Mouse (Mus musculus): ENCODE measurements around the gene 2310061I04Rik. TPM values are rescaled to one million over a fixed set of nuclear protein-coding genes. Genes with fewer than 3 reads are reported as not detected.
A peak's percentile ranks its signal among the peaks of the same experiment; 100 is the strongest.
"Not testable (repeated sequence)": the region's sequence is repeated elsewhere in the genome, so short reads cannot be mapped to it uniquely, and the experiment has no call there.

2310061I04Rik gene
- 35.4 and 39.9 TPM in 2 replicates for polyA plus RNA-seq (2012; rRNA removed)

DNA sequence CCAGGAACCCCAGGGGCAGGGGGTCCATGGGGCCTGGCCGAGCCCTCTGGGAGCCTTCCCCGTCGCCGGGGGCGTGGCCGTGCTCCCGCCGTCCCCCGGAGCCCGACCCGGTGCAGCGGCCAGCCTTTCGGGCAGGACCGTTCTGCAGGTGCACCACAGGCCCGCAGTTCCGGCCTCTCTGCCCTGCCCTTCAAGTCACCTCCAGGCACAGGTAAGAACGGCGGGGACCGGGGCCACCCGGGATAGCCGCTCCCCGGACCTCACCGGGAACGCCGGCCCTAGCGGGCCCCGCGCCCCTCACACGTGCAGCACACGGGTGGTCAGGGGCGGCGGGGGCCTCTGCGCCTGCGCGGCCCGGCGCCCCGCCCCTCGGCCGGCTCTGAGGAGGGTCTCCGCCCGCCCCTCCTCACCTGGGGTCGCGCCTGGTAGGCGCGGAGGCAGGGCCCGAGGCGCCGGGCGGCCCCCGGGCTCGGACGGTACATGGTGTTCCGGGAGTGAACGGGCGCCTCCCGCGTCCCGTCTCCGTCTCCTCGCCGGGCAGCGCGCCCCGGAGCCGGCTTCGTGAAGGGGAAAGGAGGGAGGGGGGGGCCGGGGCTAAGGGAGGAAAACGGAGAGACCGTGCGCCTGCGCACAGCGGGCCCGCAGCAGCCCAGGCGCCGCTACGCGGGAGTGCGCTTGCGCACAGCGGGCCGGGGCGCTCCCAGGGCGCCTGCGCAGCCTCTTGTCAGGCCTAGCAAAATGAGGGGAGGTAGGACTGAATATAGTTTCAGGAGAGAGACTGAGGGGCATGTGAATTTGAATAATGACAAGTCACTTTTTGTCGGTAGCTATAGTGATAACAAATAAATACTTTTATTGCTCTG is at the start of gene 2310061I04Rik:
TSS of gene 2310061I04Rik (minus strand) at position 651 of the 863 bp plus-strand sequence.
- Histone ChIP-seq H3K36me3 (ENCODE audit: control insufficient read depth, insufficient read depth, low read length) (peaks cover 8% of the 10 kb centered on the region), H3K27me3 (ENCODE audit: control insufficient read depth, insufficient read depth, low read length) (no peaks in the 10 kb centered on the region), H3K27ac (ENCODE audit: insufficient read depth, low read length) (peak within 1 kb of the TSS; percentile 81), H3K4me3 (ENCODE audit: extremely low read depth, insufficient read depth, insufficient read length) (peak within 1 kb of the TSS; percentile 88), H3K4me1 (ENCODE audit: control insufficient read depth, insufficient read depth, insufficient read length) (no peaks in the 10 kb centered on the region; the same call in 1 of the 2 replicates)
- no peak for TF ChIP-seq CTCF (IDR thresholded peaks at IDR 0.05; ENCODE audit: extremely low read depth, insufficient read depth, insufficient read length, insufficient replicate concordance)
- under 1% methylated on average over 78 of the region's 86 CpGs for WGBS
- peak; percentile 84 to 89 for DNase-seq (ENCODE audit: low read depth in 1 of 2, low spot score in 2 of 2)

DNA sequence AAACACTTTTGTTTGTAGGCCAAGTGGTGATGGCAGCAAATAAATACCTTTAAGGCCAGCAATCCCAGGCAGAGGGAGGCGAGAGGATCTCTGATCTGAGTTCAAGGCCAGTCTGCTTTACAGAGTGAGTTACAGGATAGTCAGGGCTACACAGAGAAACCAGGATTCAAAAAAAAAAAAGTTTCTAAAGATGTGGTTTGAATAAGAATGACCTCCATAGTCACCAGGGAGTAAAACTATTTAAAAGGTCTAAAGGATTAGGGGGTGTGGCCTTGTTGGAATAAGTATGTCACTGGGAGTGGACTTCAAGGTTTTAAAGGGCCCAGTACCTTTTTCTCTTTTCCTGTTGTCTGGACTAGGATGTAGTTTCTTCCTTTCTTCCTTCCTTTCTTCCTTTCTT is 42.7 kb upstream of the 2310061I04Rik start:
- WGBS = 91% methylated on average over 1 of the region's 1 CpGs

DNA sequence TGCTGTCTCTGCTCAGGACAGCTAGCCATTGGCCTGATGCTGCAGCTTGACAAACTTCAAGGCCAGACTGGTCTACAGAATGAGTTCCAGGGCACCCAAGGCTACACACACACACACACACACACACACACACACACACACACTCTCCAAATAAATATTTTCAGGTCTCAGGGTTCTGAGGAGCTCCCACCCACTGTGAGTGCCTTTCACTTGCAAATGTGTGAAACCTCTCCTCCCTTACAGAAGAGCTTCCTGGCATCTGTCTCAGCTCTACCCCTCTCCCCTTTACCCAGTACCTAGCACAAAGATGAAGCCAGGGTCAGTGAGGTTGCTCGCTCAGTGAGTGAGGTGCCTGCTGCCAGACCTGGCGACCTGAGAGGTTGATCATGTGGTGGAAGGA is 41.9 kb upstream of the 2310061I04Rik start:
- no peak overlapping the region for H3K27ac ChIP-seq (ENCODE audit: insufficient read depth, low read length)
- no peaks in the 10 kb centered on the region for H3K36me3 ChIP-seq (ENCODE audit: control insufficient read depth, insufficient read depth, low read length)
- H3K4me3 ChIP-seq (ENCODE audit: extremely low read depth, insufficient read depth, insufficient read length) = no peak overlapping the region
- H3K27me3 ChIP-seq (ENCODE audit: control insufficient read depth, insufficient read depth, low read length) = no peaks in the 10 kb centered on the region
- TF ChIP-seq CTCF (IDR thresholded peaks at IDR 0.05; ENCODE audit: extremely low read depth, insufficient read depth, insufficient read length, insufficient replicate concordance) (no peak), POLR2A (IDR thresholded peaks at IDR 0.05; ENCODE audit: low read depth, low read length) (no peak)
- WGBS = 72% methylated on average over 2 of the region's 2 CpGs
- no peaks in the 10 kb centered on the region for H3K4me1 ChIP-seq (ENCODE audit: control insufficient read depth, insufficient read depth, insufficient read length)
- DNase-seq (ENCODE audit: low read depth in 1 of 2, low spot score in 2 of 2) = no peak

More for the DNA sequence above, 42.7 kb upstream of the 2310061I04Rik start:
- Histone ChIP-seq H3K4me3 (ENCODE audit: extremely low read depth, insufficient read depth, insufficient read length) (no peak overlapping the region), H3K36me3 (ENCODE audit: control insufficient read depth, insufficient read depth, low read length) (no peaks in the 10 kb centered on the region), H3K27me3 (ENCODE audit: control insufficient read depth, insufficient read depth, low read length) (no peaks in the 10 kb centered on the region), H3K27ac (ENCODE audit: insufficient read depth, low read length) (no peak overlapping the region), H3K4me1 (ENCODE audit: control insufficient read depth, insufficient read depth, insufficient read length) (no peaks in the 10 kb centered on the region)
- no peak for TF ChIP-seq POLR2A (IDR thresholded peaks at IDR 0.05; ENCODE audit: low read depth, low read length)
- TF ChIP-seq CTCF (IDR thresholded peaks at IDR 0.05; ENCODE audit: extremely low read depth, insufficient read depth, insufficient read length, insufficient replicate concordance) = no peak
- no peak for DNase-seq (ENCODE audit: low read depth in 1 of 2, low spot score in 2 of 2)

DNA sequence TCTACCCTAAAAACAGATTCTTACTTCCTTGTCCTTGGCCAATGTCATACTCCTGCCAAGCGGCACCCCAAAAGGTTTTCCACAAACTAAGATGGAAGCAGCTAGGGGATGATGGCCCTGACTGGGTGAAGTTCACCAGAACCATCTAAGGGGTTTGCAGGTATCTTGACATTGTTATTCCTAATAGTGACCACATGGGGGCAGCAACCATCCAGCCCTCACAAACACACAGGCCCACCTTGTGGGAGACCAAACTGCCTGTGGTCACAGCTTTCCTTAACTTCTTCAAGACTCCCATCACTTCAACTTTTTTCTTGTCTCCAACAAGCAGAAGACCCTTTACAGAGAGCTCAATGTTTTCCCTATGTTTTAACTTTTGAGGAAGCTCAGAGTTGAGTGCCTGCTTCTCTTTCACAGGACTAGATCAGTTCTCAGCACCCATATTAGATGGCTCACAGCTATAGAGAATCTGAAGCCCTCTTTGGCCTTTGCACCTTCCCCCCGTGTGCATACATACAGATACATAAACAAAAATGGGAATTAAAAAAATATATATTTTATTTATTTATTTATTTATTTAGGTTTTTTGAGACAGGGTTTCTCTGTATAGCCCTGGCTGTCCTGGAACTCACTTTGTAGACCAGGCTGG is 40.6 kb upstream of the 2310061I04Rik start:
- H3K36me3 ChIP-seq (ENCODE audit: control insufficient read depth, insufficient read depth, low read length) = no peaks in the 10 kb centered on the region
- peak; percentile 46 to 50 for DNase-seq (ENCODE audit: low read depth in 1 of 2, low spot score in 2 of 2)

DNA sequence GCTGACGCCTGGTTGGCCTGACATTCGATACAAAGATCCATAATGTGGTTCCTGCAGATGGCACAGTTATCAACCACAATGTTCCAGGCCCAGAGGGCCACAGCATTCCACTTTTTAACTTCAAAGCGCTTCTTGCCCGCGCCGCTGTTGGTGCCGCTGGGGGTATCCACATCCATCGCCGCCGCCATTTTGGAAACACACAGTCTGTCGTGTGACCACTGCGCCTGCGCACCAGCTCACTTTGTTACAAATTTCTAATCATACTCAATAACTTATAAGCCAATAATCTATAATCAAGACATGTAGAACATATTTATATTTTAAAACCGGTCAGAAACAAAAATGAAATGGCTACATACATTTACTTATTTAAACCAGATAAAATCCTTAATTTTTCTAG is 38.5 kb upstream of the 2310061I04Rik start:
- H3K27me3 ChIP-seq (ENCODE audit: control insufficient read depth, insufficient read depth, low read length); H3K27ac ChIP-seq (ENCODE audit: insufficient read depth, low read length); H3K4me1 ChIP-seq (ENCODE audit: control insufficient read depth, insufficient read depth, insufficient read length); DNase-seq (ENCODE audit: low read depth in 1 of 2, low spot score in 2 of 2); H3K4me3 ChIP-seq (ENCODE audit: extremely low read depth, insufficient read depth, insufficient read length); H3K36me3 ChIP-seq (ENCODE audit: control insufficient read depth, insufficient read depth, low read length): not testable (repeated sequence)
- 90% methylated on average over 14 of the region's 14 CpGs for WGBS

More for the DNA sequence above, 40.6 kb upstream of the 2310061I04Rik start:
- H3K27me3 ChIP-seq (ENCODE audit: control insufficient read depth, insufficient read depth, low read length) = no peaks in the 10 kb centered on the region
- no peak overlapping the region for H3K4me3 ChIP-seq (ENCODE audit: extremely low read depth, insufficient read depth, insufficient read length)
- TF ChIP-seq CTCF (IDR thresholded peaks at IDR 0.05; ENCODE audit: extremely low read depth, insufficient read depth, insufficient read length, insufficient replicate concordance) (peak; percentile 81; the same call in 1 of the 2 replicates), POLR2A (IDR thresholded peaks at IDR 0.05; ENCODE audit: low read depth, low read length) (no peak)
- no peak overlapping the region for H3K27ac ChIP-seq (ENCODE audit: insufficient read depth, low read length)
- 39% methylated on average over 2 of the region's 2 CpGs for WGBS
- H3K4me1 ChIP-seq (ENCODE audit: control insufficient read depth, insufficient read depth, insufficient read length) = no peaks in the 10 kb centered on the region

DNA sequence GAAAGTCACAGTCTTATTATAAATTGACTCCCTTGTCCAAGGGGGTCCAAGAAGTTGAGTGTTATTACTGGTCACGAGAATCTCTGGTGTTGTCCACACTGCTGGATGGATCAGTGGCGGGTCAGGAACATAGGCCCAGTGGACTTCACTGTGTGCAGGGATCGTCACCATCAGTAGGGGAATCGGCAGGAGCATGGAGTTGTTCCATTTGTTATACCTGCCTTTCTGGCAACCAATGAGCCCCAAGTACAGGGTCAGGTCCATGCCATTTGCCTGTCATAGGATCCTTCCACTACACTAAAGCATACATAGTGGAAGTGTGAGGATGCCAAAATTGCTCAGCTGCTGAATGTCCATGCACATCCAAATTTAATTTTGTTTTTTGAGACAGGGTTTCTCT is 35.4 kb upstream of the 2310061I04Rik start:
- H3K27ac ChIP-seq (ENCODE audit: insufficient read depth, low read length) = no peak overlapping the region
- H3K4me1 ChIP-seq (ENCODE audit: control insufficient read depth, insufficient read depth, insufficient read length) = no peaks in the 10 kb centered on the region
- 94% methylated on average over 4 of the region's 4 CpGs for WGBS
- DNase-seq (ENCODE audit: low read depth in 1 of 2, low spot score in 2 of 2) = no peak
- no peak overlapping the region for H3K4me3 ChIP-seq (ENCODE audit: extremely low read depth, insufficient read depth, insufficient read length)
- H3K36me3 ChIP-seq (ENCODE audit: control insufficient read depth, insufficient read depth, low read length) = peaks cover 31% of the 10 kb centered on the region
- TF ChIP-seq POLR2A (IDR thresholded peaks at IDR 0.05; ENCODE audit: low read depth, low read length) (no peak), CTCF (IDR thresholded peaks at IDR 0.05; ENCODE audit: extremely low read depth, insufficient read depth, insufficient read length, insufficient replicate concordance) (no peak)
- no peaks in the 10 kb centered on the region for H3K27me3 ChIP-seq (ENCODE audit: control insufficient read depth, insufficient read depth, low read length)

DNA sequence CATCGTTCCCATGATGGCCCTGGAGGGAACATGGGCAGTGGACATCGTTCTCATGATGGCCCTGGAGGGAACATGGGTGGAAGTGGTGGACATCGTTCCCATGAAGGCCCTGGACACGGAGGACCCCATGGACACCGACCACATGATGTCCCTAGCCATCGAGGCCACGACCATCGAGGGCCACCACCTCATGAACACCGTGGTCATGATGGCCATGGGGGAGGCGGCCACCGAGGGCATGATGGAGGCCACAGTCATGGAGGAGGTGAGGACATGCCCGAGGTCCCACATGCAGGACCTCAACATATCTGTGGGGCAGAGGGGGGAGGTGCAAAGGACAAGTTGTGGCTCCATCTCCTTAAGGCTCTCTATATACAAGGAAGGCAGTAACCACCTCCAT is 33.4 kb upstream of the 2310061I04Rik start:
- no peaks in the 10 kb centered on the region for H3K27me3 ChIP-seq (ENCODE audit: control insufficient read depth, insufficient read depth, low read length)
- TF ChIP-seq CTCF (IDR thresholded peaks at IDR 0.05; ENCODE audit: extremely low read depth, insufficient read depth, insufficient read length, insufficient replicate concordance) (no peak), POLR2A (IDR thresholded peaks at IDR 0.05; ENCODE audit: low read depth, low read length) (no peak)
- H3K4me3 ChIP-seq (ENCODE audit: extremely low read depth, insufficient read depth, insufficient read length) = no peak overlapping the region
- H3K27ac ChIP-seq (ENCODE audit: insufficient read depth, low read length) = no peak overlapping the region
- no peak for DNase-seq (ENCODE audit: low read depth in 1 of 2, low spot score in 2 of 2)
- peaks cover 40% of the 10 kb centered on the region for H3K36me3 ChIP-seq (ENCODE audit: control insufficient read depth, insufficient read depth, low read length)
- no peaks in the 10 kb centered on the region for H3K4me1 ChIP-seq (ENCODE audit: control insufficient read depth, insufficient read depth, insufficient read length)
- 96% methylated on average over 12 of the region's 12 CpGs for WGBS

All from spleen, adult 2 months (tissue).